Comparison of ENCODE assay signal across 18 mouse cellular contexts in the genomic region with DNA sequence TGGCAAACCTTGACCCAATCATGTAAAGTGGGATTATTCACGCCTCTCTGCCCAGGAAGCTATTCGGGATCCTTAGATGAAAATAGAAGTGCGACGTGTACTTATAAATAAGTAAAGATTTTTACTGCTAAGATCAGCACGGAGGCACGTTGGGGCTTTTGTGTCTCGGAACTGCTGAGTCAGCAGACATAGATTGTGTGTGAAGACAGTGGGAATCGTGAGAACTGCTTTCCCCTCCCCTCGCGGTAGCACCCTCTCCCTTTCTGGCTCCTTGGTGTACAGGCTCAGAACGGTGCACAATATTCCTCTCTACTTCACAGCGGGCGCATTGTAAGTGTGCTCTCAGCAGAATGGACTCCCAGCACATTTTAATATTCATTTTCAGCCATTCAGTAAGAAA.
A peak's percentile ranks its signal among the peaks of the same experiment; 100 is the strongest.
DNase-seq lines count a peak whose midpoint lies in the region; ATAC-seq lines count a peak whose summit lies in the region.
"Had no signal": no experiment of that assay in that cellular context is flagged by ENCODE, and none has a peak within 500 bp of the region (broad histone marks: within the 10 kb centered on the region; RNA-seq: fewer than 3 reads in every experiment).

No protein-coding gene starts in this region.

- no peak overlapping the region for H3K4me3 ChIP-seq in hindbrain, embryonic 15.5 days
- H3K4me3 ChIP-seq in hindbrain, embryonic 11.5 days (ENCODE audit: low read depth, low read length): no peak overlapping the region
- H3K4me3 ChIP-seq in forebrain, embryonic 16.5 days (replicated peaks; ENCODE audit: low read length): no peak overlapping the region
- no peak overlapping the region for H3K4me3 ChIP-seq in neural tube, embryonic 14.5 days (ENCODE audit: low read depth, low read length)
- H3K4me3 ChIP-seq: embryonic facial prominence, embryonic 13.5 days; heart, embryonic 10.5 days; myocyte had no signal

- WGBS in hindbrain, embryonic 15.5 days: 40% methylated on average over 13 of the region's 13 CpGs
- 79% methylated on average over 13 of the region's 13 CpGs for WGBS in hindbrain, embryonic 11.5 days
- WGBS in forebrain, embryonic 16.5 days: 47% methylated on average over 13 of the region's 13 CpGs
- WGBS in neural tube, embryonic 14.5 days: 44% methylated on average over 13 of the region's 13 CpGs

- 0 out of 2 replicates have a peak, but pooled peaks have one; percentile 42 for ATAC-seq in hindbrain, embryonic 15.5 days (ENCODE audit: low FRiP score, low read depth)
- ATAC-seq in hindbrain, embryonic 11.5 days (ENCODE audit: low FRiP score): no peak
- peak; percentile 69; the same call in 1 of the 2 replicates for ATAC-seq in forebrain, embryonic 16.5 days
- peak; percentile 56; the same call in 1 of the 2 replicates for ATAC-seq in neural tube, embryonic 14.5 days (ENCODE audit: low read depth)
- ATAC-seq: CD4-positive, CD25-positive, alpha-beta regulatory T cell, adult 4 months; intestine, embryonic 16.5 days had no signal

- no peaks in the 10 kb centered on the region for H3K27me3 ChIP-seq in hindbrain, embryonic 15.5 days
- no peaks in the 10 kb centered on the region for H3K27me3 ChIP-seq in hindbrain, embryonic 11.5 days (ENCODE audit: control insufficient read depth, insufficient read depth, low read length)
- no peaks in the 10 kb centered on the region for H3K27me3 ChIP-seq in forebrain, embryonic 16.5 days (replicated peaks; ENCODE audit: control insufficient read depth, insufficient read depth, low read length)
- H3K27me3 ChIP-seq in neural tube, embryonic 14.5 days (ENCODE audit: control insufficient read depth, insufficient read depth, low read length): no peaks in the 10 kb centered on the region
- H3K27me3 ChIP-seq: embryonic facial prominence, embryonic 13.5 days had no signal

- H3K9me3 ChIP-seq in hindbrain, embryonic 15.5 days: no peaks in the 10 kb centered on the region
- no peaks in the 10 kb centered on the region for H3K9me3 ChIP-seq in hindbrain, embryonic 11.5 days (ENCODE audit: control insufficient read depth, low read length)
- no peaks in the 10 kb centered on the region for H3K9me3 ChIP-seq in forebrain, embryonic 16.5 days (ENCODE audit: control insufficient read depth, low read length)
- H3K9me3 ChIP-seq in neural tube, embryonic 14.5 days (ENCODE audit: control insufficient read depth, low read length): no peaks in the 10 kb centered on the region
- H3K9me3 ChIP-seq: embryonic facial prominence, embryonic 13.5 days; heart, embryonic 10.5 days had no signal

- DNase-seq in hindbrain, embryonic 11.5 days (ENCODE audit: low spot score): no peak
- peak; percentile 37 for DNase-seq in brain, adult 2 months (ENCODE audit: low read depth, low spot score)
- DNase-seq in layer of hippocampus, postnatal 10 days (ENCODE audit: low spot score in 2 of 2): no peak
- no peak for DNase-seq in kidney, postnatal 25 days
- DNase-seq: adrenal gland, postnatal 25 days; cerebellum, postnatal 25 days; gastrocnemius, postnatal 14 days; lung, adult 2 months; thymus, adult 2 months had no signal

- peaks cover 19% of the 10 kb centered on the region for H3K4me1 ChIP-seq in hindbrain, embryonic 15.5 days (replicated peaks)
- peaks cover 3% of the 10 kb centered on the region for H3K4me1 ChIP-seq in hindbrain, embryonic 11.5 days (replicated peaks; ENCODE audit: control insufficient read depth, insufficient read depth, low read length)
- H3K4me1 ChIP-seq in forebrain, embryonic 16.5 days (replicated peaks; ENCODE audit: control insufficient read depth, insufficient read depth, low read length): peaks cover 16% of the 10 kb centered on the region; the same call in 1 of the 2 replicates
- 0 out of 2 replicates have a peak, but pooled peaks cover 2% of the 10 kb centered on the region for H3K4me1 ChIP-seq in neural tube, embryonic 14.5 days (ENCODE audit: control insufficient read depth, insufficient read depth, low read length)

- peak overlapping the region; percentile 37 for H3K4me2 ChIP-seq in hindbrain, embryonic 15.5 days
- H3K4me2 ChIP-seq in hindbrain, embryonic 11.5 days (replicated peaks; ENCODE audit: low read depth, low read length): no peak overlapping the region
- H3K4me2 ChIP-seq in forebrain, embryonic 16.5 days (ENCODE audit: low read length): 0 out of 2 replicates have a peak overlapping the region, but pooled peaks have one; percentile 4
- H3K4me2 ChIP-seq in neural tube, embryonic 14.5 days (ENCODE audit: low read depth, low read length): no peak overlapping the region
- H3K4me2 ChIP-seq: embryonic facial prominence, embryonic 13.5 days had no signal

- H3K27ac ChIP-seq in hindbrain, embryonic 15.5 days (replicated peaks): peak overlapping the region; percentile 25; the same call in 1 of the 2 replicates
- no peak overlapping the region for H3K27ac ChIP-seq in hindbrain, embryonic 11.5 days (ENCODE audit: low read depth, low read length)
- no peak overlapping the region for H3K27ac ChIP-seq in forebrain, embryonic 16.5 days (ENCODE audit: low read length)
- no peak overlapping the region for H3K27ac ChIP-seq in neural tube, embryonic 14.5 days (ENCODE audit: low read depth, low read length)
- H3K27ac ChIP-seq: embryonic facial prominence, embryonic 13.5 days; heart, embryonic 10.5 days; kidney, postnatal 0 days had no signal

- no peak overlapping the region for H3K9ac ChIP-seq in hindbrain, embryonic 15.5 days
- H3K9ac ChIP-seq in hindbrain, embryonic 11.5 days (ENCODE audit: low read depth, low read length): no peak overlapping the region
- no peak overlapping the region for H3K9ac ChIP-seq in forebrain, embryonic 16.5 days (replicated peaks; ENCODE audit: low read depth, low read length)
- H3K9ac ChIP-seq in neural tube, embryonic 14.5 days (replicated peaks; ENCODE audit: low read depth, low read length): no peak overlapping the region
- H3K9ac ChIP-seq: embryonic facial prominence, embryonic 13.5 days had no signal

- H3K36me3 ChIP-seq in hindbrain, embryonic 15.5 days: no peaks in the 10 kb centered on the region
- no peaks in the 10 kb centered on the region for H3K36me3 ChIP-seq in hindbrain, embryonic 11.5 days (ENCODE audit: control insufficient read depth, insufficient read depth, low read length)
- H3K36me3 ChIP-seq in forebrain, embryonic 16.5 days (ENCODE audit: control insufficient read depth, insufficient read depth): no peaks in the 10 kb centered on the region
- H3K36me3 ChIP-seq in neural tube, embryonic 14.5 days (ENCODE audit: control insufficient read depth, insufficient read depth, low read length): no peaks in the 10 kb centered on the region
- H3K36me3 ChIP-seq: embryonic facial prominence, embryonic 13.5 days; heart, embryonic 10.5 days had no signal

Comparison
In these comparisons a context has a peak if more than half of its experiments do, and no peak if none do; other contexts are left out.
1. H3K4me2 ChIP-seq: peak in hindbrain, embryonic 15.5 days (single experiment) and forebrain, embryonic 16.5 days (single experiment); none in hindbrain, embryonic 11.5 days (single experiment) and neural tube, embryonic 14.5 days (single experiment).